Mouse (Mus musculus) heart, postnatal 36 days (tissue): Measurements from ENCODE around the gene C5ar2. TPM values are rescaled to one million over a fixed set of nuclear protein-coding genes. Genes with fewer than 3 reads are reported as not detected.

Source experiments
- DNase-seq, 2 experiments: peaks; one replicate each; pipeline ENCODE4 v3.0.0; 2021 to 2022
- intact Hi-C: fragments of 180-260 bp; cut with DNase I; formaldehyde crosslinking; loops from one replicate; pipeline ENCODE4 v1.15.1; 2025
- total RNA-seq, 2 experiments: library from RNA; stranded (reverse); gene quantifications; 2 replicates each; pipeline ENCODE4 v1.2.3; 2021

The C5ar2 gene
- total RNA-seq, 2 experiments from 2014 or later: 1.2 to 1.7 TPM

- intact Hi-C loops: no loop called here
- DNase-seq: no peak
Measured at GRCm38 (mm10) chr7:16204791-16205190, 39.2 kb downstream of the C5ar2 start.

- no peak for DNase-seq
- intact Hi-C loops: no loop called here
Measured at GRCm38 (mm10) chr7:16203505-16203903, 40.5 kb downstream of the C5ar2 start.

GRCm38 (mm10) chr7:16202756-16203504 lies 41.0 kb downstream of the C5ar2 start:
- intact Hi-C loops: no loop called here

GRCm38 (mm10) chr7:16201136-16201535 lies 42.8 kb downstream of the C5ar2 start:
- no peak for DNase-seq
- intact Hi-C loops: no loop called here

More at GRCm38 (mm10) chr7:16202756-16203504, 41.0 kb downstream of the C5ar2 start:
- DNase-seq: no peak

- no peak for DNase-seq
- intact Hi-C loops: no loop called here
Measured at GRCm38 (mm10) chr7:16198540-16198939, 45.4 kb downstream of the C5ar2 start.

GRCm38 (mm10) chr7:16197166-16197565 lies 46.8 kb downstream of the C5ar2 start:
- DNase-seq: no peak
- intact Hi-C loops: no loop called here

- DNase-seq: no peak
- intact Hi-C loops: no loop called here
Measured at GRCm38 (mm10) chr7:16196616-16197015, 47.3 kb downstream of the C5ar2 start.

GRCm38 (mm10) chr7:16193702-16194101 lies 50.3 kb downstream of the C5ar2 start:
- no peak for DNase-seq
- intact Hi-C loops: loop anchor here (5.0 kb wide), 1 partner anchor 184 kb away; no protein-coding TSS in a partner anchor

GRCm38 (mm10) chr7:16192315-16192714 lies 51.6 kb downstream of the C5ar2 start:
- intact Hi-C loops: loop anchor here (1.0 to 5.0 kb wide), 2 partner anchors 71 to 185 kb away; no protein-coding TSS in a partner anchor
- DNase-seq: peak; percentile 73 to 87

- DNase-seq: no peak
- intact Hi-C loops: no loop called here
Measured at GRCm38 (mm10) chr7:16187494-16187893, 56.5 kb downstream of the C5ar2 start.

Other genes starting within 250 kb of the C5ar2 start
- gene Bicra, start 196.2 kb downstream of the C5ar2 start, total RNA-seq: 1 to 10 TPM; 8.1 to 8.2 TPM
- not detected for gene Zfp541, start 182.3 kb downstream of the C5ar2 start, total RNA-seq
- 10 to 100 TPM; 81.3 to 84.7 TPM for gene Napa, start 145.7 kb downstream of the C5ar2 start, total RNA-seq
- 10 to 100 TPM; 23.0 to 23.1 TPM for gene Kptn, start 124.3 kb downstream of the C5ar2 start, total RNA-seq
- gene Slc8a2, start 114.3 kb downstream of the C5ar2 start, total RNA-seq: 1 to 10 TPM in 1 of 2 experiments, under 1 TPM in 1; 0.67 to 1.1 TPM
- 1 to 10 TPM; 3.9 to 4.9 TPM for gene Meis3, start 69.1 kb downstream of the C5ar2 start, total RNA-seq
- 1 to 10 TPM; 7.9 to 8.7 TPM for gene Dhx34, start 22.1 kb downstream of the C5ar2 start, total RNA-seq
- 1 to 10 TPM; 6.4 to 7.8 TPM for gene C5ar1, start 15.4 kb upstream of the C5ar2 start, total RNA-seq
- gene Inafm1, start 29.5 kb upstream of the C5ar2 start, total RNA-seq: 10 to 100 TPM; 17.0 to 17.8 TPM
- 10 to 100 TPM; 34.6 to 36.9 TPM for gene Ccdc9, start 42.6 kb upstream of the C5ar2 start, total RNA-seq
- 1 to 10 TPM; 3.1 to 5.0 TPM for gene Bbc3, start 64.2 kb upstream of the C5ar2 start, total RNA-seq
- gene Sae1, start 143.7 kb upstream of the C5ar2 start, total RNA-seq: 10 to 100 TPM; 33.6 to 35.7 TPM
- gene Zc3h4, start 156.8 kb upstream of the C5ar2 start, total RNA-seq: 10 to 100 TPM; 28.9 to 37.8 TPM
- gene Tmem160, start 208.6 kb upstream of the C5ar2 start, total RNA-seq: 10 to 100 TPM; 79.4 to 89.8 TPM
- not detected for gene Npas1, start 233.6 kb upstream of the C5ar2 start, total RNA-seq